ENCODE assay signal across 26 mouse cellular contexts in genomic region chr8:31369636-31370035, GRCm38 (mm10).
DNase-seq lines count a peak whose midpoint lies in the region; ATAC-seq and TF ChIP-seq lines count a peak whose summit lies in the region.
"Had no signal": no experiment of that assay in that cellular context is flagged by ENCODE, and none has a peak within 500 bp of the region (broad histone marks: within the 10 kb centered on the region; RNA-seq: fewer than 3 reads in every experiment).

No protein-coding gene starts in this region.

- peak; percentile 65 for ATAC-seq in midbrain, embryonic 11.5 days (ENCODE audit: low FRiP score)
- ATAC-seq in midbrain, embryonic 16.5 days = no peak
- no peak for ATAC-seq in midbrain, embryonic 14.5 days (ENCODE audit: low FRiP score, low TSS enrichment)
- no peak for ATAC-seq in midbrain, embryonic 15.5 days (replicated peaks)
- ATAC-seq: activated CD4-positive, CD25-positive, alpha-beta regulatory T cell, adult 4 months; CD4-positive, CD25-positive, alpha-beta regulatory T cell, adult 4 months; forebrain, embryonic 15.5 days; inflammation-experienced regulatory T-cells, adult 6 months had no signal

- no peaks in the 10 kb centered on the region for H3K36me3 ChIP-seq in midbrain, embryonic 11.5 days (ENCODE audit: control insufficient read depth, insufficient read depth, low read length)
- no peaks in the 10 kb centered on the region for H3K36me3 ChIP-seq in midbrain, embryonic 16.5 days (ENCODE audit: control insufficient read depth, insufficient read depth, low read length)
- H3K36me3 ChIP-seq in midbrain, embryonic 14.5 days (ENCODE audit: control insufficient read depth, insufficient read depth, low read length) = no peaks in the 10 kb centered on the region
- H3K36me3 ChIP-seq in midbrain, embryonic 15.5 days (replicated peaks) = no peaks in the 10 kb centered on the region
- H3K36me3 ChIP-seq: embryonic facial prominence, embryonic 10.5 days; embryonic facial prominence, embryonic 13.5 days; forebrain, embryonic 12.5 days; forebrain, embryonic 15.5 days had no signal

- peaks cover 3% of the 10 kb centered on the region; the same call in 1 of the 2 replicates for H3K4me1 ChIP-seq in midbrain, embryonic 11.5 days (ENCODE audit: control insufficient read depth, insufficient read depth, low read length)
- H3K4me1 ChIP-seq in midbrain, embryonic 16.5 days (ENCODE audit: control insufficient read depth, insufficient read depth, low read length) = 0 out of 2 replicates have a peak, but pooled peaks cover 3% of the 10 kb centered on the region
- no peaks in the 10 kb centered on the region for H3K4me1 ChIP-seq in midbrain, embryonic 14.5 days (ENCODE audit: control insufficient read depth, insufficient read depth, low read length)
- H3K4me1 ChIP-seq in midbrain, embryonic 15.5 days = 0 out of 2 replicates have a peak, but pooled peaks cover 3% of the 10 kb centered on the region
- H3K4me1 ChIP-seq: forebrain, embryonic 15.5 days had no signal

- H3K27ac ChIP-seq in midbrain, embryonic 11.5 days (ENCODE audit: low read depth, low read length) = no peak overlapping the region
- H3K27ac ChIP-seq in midbrain, embryonic 16.5 days (ENCODE audit: low read length) = no peak overlapping the region
- no peak overlapping the region for H3K27ac ChIP-seq in midbrain, embryonic 14.5 days (replicated peaks; ENCODE audit: low read depth, low read length)
- no peak overlapping the region for H3K27ac ChIP-seq in midbrain, embryonic 15.5 days
- H3K27ac ChIP-seq: embryonic facial prominence, embryonic 10.5 days; embryonic facial prominence, embryonic 13.5 days; forebrain, embryonic 12.5 days; forebrain, embryonic 15.5 days; heart, adult 2 months; hindbrain, embryonic 14.5 days; hindbrain, postnatal 0 days had no signal

- no peak overlapping the region for H3K4me2 ChIP-seq in midbrain, embryonic 11.5 days
- no peak overlapping the region for H3K4me2 ChIP-seq in midbrain, embryonic 16.5 days (ENCODE audit: low read length)
- no peak overlapping the region for H3K4me2 ChIP-seq in midbrain, embryonic 14.5 days (ENCODE audit: low read length)
- H3K4me2 ChIP-seq in midbrain, embryonic 15.5 days = no peak overlapping the region
- H3K4me2 ChIP-seq: embryonic facial prominence, embryonic 13.5 days; forebrain, embryonic 12.5 days; forebrain, embryonic 15.5 days; heart, embryonic 11.5 days; hindbrain, embryonic 14.5 days had no signal

- no peak overlapping the region for H3K4me3 ChIP-seq in midbrain, embryonic 11.5 days (ENCODE audit: low read depth, low read length)
- no peak overlapping the region for H3K4me3 ChIP-seq in midbrain, embryonic 16.5 days (ENCODE audit: low read depth, low read length)
- no peak overlapping the region for H3K4me3 ChIP-seq in midbrain, embryonic 14.5 days (replicated peaks; ENCODE audit: low read depth, low read length)
- no peak overlapping the region for H3K4me3 ChIP-seq in midbrain, embryonic 15.5 days
- H3K4me3 ChIP-seq: embryonic facial prominence, embryonic 10.5 days; embryonic facial prominence, embryonic 13.5 days; erythroblast, embryonic 14.5 days; forebrain, embryonic 12.5 days; forebrain, embryonic 15.5 days; heart, adult 2 months had no signal

- TF ChIP-seq POLR2A in brain, embryonic 14.5 days (IDR thresholded peaks at IDR 0.05; ENCODE audit: borderline replicate concordance, extremely low read depth, insufficient read depth, insufficient read length, poor library complexity, severe bottlenecking) = no peak

- no peaks in the 10 kb centered on the region for H3K9me3 ChIP-seq in midbrain, embryonic 11.5 days (ENCODE audit: control insufficient read depth, low read length)
- no peaks in the 10 kb centered on the region for H3K9me3 ChIP-seq in midbrain, embryonic 16.5 days (replicated peaks; ENCODE audit: control insufficient read depth, low read length, poor library complexity, severe bottlenecking)
- H3K9me3 ChIP-seq in midbrain, embryonic 14.5 days (ENCODE audit: control insufficient read depth, low read length) = no peaks in the 10 kb centered on the region
- H3K9me3 ChIP-seq in midbrain, embryonic 15.5 days = no peaks in the 10 kb centered on the region
- H3K9me3 ChIP-seq: embryonic facial prominence, embryonic 10.5 days; embryonic facial prominence, embryonic 13.5 days; forebrain, embryonic 12.5 days; forebrain, embryonic 15.5 days had no signal

- no peak overlapping the region for H3K9ac ChIP-seq in midbrain, embryonic 11.5 days (ENCODE audit: low read length)
- no peak overlapping the region for H3K9ac ChIP-seq in midbrain, embryonic 16.5 days (ENCODE audit: low read depth, low read length)
- no peak overlapping the region for H3K9ac ChIP-seq in midbrain, embryonic 14.5 days (replicated peaks; ENCODE audit: low read length)
- H3K9ac ChIP-seq in midbrain, embryonic 15.5 days = no peak overlapping the region
- H3K9ac ChIP-seq: embryonic facial prominence, embryonic 13.5 days; forebrain, embryonic 12.5 days; forebrain, embryonic 15.5 days; hindbrain, embryonic 14.5 days had no signal

- H3K27me3 ChIP-seq in midbrain, embryonic 11.5 days (ENCODE audit: control insufficient read depth, insufficient read depth, low read length) = no peaks in the 10 kb centered on the region
- no peaks in the 10 kb centered on the region for H3K27me3 ChIP-seq in midbrain, embryonic 16.5 days (ENCODE audit: control insufficient read depth, insufficient read depth, low read depth, low read length)
- H3K27me3 ChIP-seq in midbrain, embryonic 14.5 days (ENCODE audit: control insufficient read depth, insufficient read depth, low read length) = no peaks in the 10 kb centered on the region
- no peaks in the 10 kb centered on the region for H3K27me3 ChIP-seq in midbrain, embryonic 15.5 days (replicated peaks)
- H3K27me3 ChIP-seq: embryonic facial prominence, embryonic 13.5 days; forebrain, embryonic 12.5 days; forebrain, embryonic 15.5 days had no signal

- WGBS in midbrain, embryonic 11.5 days = 24% methylated on average over 5 of the region's 5 CpGs
- WGBS in midbrain, embryonic 16.5 days = 11% methylated on average over 5 of the region's 5 CpGs
- 6% methylated on average over 5 of the region's 5 CpGs for WGBS in midbrain, embryonic 14.5 days
- WGBS in midbrain, embryonic 15.5 days = 12% methylated on average over 5 of the region's 5 CpGs

- DNase-seq in midbrain, embryonic 11.5 days (ENCODE audit: low spot score, missing footprints) = no peak
- peak; percentile 16 for DNase-seq in midbrain, embryonic 14.5 days
- peak; percentile 15 for DNase-seq in brain, embryonic 14.5 days (ENCODE audit: low read depth)
- DNase-seq in frontal cortex, adult 2 months (ENCODE audit: extremely low spot score in 1 of 2, low spot score in 1 of 2) = no peak
- DNase-seq: adrenal gland, adult 8-10 months; adrenal gland, postnatal 25 days; cerebellum, adult 18-20 months; cerebellum, adult 9-10 months; cerebellum, postnatal 14 days; embryo, embryonic 11 days; gastrocnemius, postnatal 10 days; gastrocnemius, postnatal 36 days; heart, adult 2 months had no signal

- TF ChIP-seq CTCF in brain, embryonic 14.5 days (IDR thresholded peaks at IDR 0.05; ENCODE audit: borderline replicate concordance, extremely low read depth, insufficient read depth, insufficient read length) = no peak

Comparison
In these comparisons a context has a peak if more than half of its experiments do, and no peak if none do; other contexts are left out.
1. DNase-seq: peak in midbrain, embryonic 14.5 days (single experiment) and brain, embryonic 14.5 days (single experiment); none in midbrain, embryonic 11.5 days (single experiment) and frontal cortex, adult 2 months (0 of 2).